Mouse (Mus musculus) embryonic fibroblast, embryonic 13.5 days (primary cell): ENCODE data around the gene Cadps.

ENCODE experiments used
- CTCF ChIP-seq: IDR thresholded peaks from 2 replicates; pipeline ENCODE4 v1.5.1; 2011; ENCODE audit warnings: mild to moderate bottlenecking, control low read depth, low read length, moderate library complexity, borderline replicate concordance; ENCODE audit not compliant: insufficient read depth
- POLR2A ChIP-seq: IDR thresholded peaks from 2 replicates; pipeline ENCODE4 v1.6.1; 2011; ENCODE audit warnings: low read depth, mild to moderate bottlenecking, control low read depth, low read length, moderate library complexity

DNA sequence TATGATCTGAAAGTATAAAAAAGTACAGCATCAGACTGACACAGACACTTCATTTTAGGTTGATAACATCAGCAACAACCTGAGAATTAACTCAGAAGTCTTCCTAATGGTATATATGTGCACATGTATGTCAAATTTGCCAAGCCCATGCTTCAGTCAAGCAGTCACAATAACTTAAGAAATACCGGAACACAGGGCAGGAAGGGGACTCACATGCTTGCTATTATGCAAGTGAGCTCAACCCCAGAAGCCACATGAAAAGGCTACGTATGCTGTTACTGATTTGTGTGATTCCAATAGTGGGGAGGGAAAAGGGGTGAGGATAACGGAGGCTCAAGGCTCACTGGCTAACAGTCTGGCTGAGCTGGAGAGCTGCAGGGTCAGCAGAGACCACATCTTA is 418.8 kb downstream of the Cadps start:
- TF ChIP-seq CTCF (no peak), POLR2A (no peak)
